Mouse (Mus musculus) regulatory T cell (primary cell): ENCODE data around the gene Hey2.

Experiments used
- in situ Hi-C: fragments of 300-600 bp; cut with MboI, MseI; formaldehyde crosslinking; loops from one replicate; pipeline ENCODE4 v1.15.1; 2025; ENCODE audit warnings: high pct_unique_total_duplicates

The Hey2 gene

DNA sequence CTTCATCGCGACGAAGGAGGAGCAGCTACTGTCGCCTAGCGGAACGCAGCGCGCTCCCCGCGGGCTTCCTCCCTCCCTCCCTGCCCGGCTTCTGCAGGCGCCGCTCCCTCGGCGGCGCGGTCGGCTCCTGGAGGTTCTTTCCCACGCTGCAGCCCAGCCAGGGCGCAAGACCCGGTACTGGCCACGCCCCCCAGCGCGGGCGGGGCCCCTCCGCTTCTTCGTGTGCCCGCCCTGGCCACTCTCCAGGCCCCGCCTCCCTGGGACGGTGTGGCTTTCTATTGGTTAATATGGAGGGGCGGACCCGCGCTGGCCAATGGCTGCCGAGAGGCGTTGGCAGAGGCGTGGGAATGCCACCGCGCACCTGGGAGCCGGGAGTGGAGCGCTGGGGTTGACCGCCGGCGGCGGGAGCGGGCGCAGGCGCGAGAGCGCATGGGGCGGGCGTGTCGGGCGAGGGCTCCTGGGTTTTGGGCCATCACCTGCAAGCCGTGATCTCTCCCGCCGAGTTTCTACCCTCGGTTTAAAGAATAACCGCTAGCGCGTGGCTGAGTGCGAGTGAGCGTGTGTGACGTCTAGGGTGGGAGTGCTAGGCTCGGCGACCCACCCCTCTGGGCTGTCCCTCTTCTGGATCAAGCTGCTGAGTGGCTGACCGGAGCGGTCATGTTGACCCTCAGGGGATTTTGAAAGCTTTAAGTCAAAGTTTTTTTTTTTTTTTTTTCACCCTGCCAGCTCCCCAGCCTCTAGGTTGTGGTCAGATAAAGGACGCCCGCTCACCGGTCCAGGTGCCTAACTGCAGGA, at the start of gene Hey2:
Hey2 (minus strand) TSS at position 159 of the 795 bp plus-strand sequence.
- in situ Hi-C loops: loop anchor here (25.0 kb wide), 1 partner anchor 656 kb away; no protein-coding TSS in a partner anchor

DNA sequence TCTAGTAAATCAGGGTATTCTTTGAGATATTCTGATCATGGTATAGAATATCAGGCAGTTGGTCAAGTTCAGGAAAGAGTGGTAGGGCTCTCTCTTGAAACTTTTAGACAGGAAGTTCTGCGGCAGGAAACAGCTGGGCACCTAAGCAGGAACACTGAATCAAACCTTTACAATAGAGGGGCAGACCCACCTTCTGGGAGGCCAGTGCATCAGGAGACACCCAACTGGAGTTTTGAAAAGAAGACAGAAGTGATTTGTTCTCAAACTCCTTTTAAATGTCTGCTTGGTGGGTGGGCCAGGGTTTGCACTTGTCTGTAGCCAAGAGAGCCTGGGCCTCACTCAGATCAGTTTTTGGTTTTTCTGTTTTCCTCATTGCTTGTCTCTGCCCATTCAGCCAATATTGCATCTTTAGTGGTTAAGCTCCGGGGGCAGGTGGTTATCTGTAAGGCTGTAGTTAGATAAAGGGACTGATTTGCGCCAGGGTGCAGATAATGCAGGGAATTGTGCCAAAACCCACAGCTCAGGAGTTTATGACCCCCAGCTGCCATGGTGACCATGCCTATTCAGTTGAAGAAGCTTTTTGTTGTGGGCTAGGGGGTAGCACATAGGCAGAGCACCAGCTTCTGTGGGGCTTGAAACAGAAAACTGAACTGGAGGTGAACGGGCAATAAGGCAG, 40.6 kb upstream of the Hey2 start:
- in situ Hi-C loops: no loop called here

DNA sequence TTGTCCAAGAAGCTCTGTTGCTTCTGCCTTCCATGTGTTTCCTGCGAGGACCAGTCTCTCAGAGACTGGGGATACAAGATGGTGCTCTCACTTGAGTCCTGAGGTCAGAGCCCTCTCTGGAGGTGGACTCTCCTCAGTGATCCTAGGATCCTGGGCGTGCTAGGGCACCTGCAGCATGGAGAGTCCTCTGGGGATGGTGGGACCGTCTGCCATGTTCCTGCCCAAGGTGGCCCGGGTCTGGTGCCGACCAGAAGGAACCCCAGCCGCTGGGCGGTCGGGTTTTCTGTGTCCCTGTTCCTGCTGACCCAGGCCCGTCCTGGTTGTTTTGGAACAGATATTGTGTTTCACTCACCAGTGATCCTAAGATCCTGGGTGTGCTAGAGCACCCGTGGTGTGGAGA, 38.5 kb upstream of the Hey2 start:
- in situ Hi-C loops: no loop called here

DNA sequence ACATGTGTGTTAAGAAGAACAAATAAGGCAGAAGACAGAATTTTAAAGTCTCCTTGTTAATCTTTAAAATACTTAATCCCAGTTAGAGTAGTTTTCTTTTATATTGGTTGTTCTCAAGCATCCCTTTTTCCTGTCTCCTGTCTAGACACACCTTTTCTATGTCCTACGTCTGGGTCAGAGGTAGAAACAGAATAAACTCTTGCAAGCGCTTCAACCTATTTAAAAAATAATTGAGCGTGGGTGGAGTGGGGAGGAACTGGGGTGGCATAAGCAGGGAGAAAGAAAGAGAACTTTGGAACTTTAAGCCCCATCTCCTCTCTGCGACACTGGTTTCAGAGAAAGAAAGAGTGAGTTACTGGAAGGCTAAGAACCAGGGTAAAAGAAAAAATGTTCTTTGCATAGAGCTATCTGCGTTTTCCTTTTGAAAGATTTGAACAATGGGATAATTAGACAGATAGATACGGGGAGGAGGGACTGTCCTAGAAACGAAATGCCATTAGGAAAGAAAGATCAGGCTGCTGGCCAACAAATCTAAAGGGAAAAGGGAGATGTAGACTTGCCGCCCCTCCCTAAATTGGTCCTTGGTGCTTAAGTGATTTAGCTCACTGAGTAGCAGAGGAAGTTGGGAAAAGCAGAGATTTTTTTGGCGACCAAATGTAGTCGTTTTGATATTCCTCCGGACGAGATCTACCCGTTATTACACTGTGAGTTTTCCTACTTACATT, 2.7 kb upstream of the Hey2 start:
- in situ Hi-C loops: loop anchor here (25.0 kb wide), 1 partner anchor 658 kb away; no protein-coding TSS in a partner anchor

DNA sequence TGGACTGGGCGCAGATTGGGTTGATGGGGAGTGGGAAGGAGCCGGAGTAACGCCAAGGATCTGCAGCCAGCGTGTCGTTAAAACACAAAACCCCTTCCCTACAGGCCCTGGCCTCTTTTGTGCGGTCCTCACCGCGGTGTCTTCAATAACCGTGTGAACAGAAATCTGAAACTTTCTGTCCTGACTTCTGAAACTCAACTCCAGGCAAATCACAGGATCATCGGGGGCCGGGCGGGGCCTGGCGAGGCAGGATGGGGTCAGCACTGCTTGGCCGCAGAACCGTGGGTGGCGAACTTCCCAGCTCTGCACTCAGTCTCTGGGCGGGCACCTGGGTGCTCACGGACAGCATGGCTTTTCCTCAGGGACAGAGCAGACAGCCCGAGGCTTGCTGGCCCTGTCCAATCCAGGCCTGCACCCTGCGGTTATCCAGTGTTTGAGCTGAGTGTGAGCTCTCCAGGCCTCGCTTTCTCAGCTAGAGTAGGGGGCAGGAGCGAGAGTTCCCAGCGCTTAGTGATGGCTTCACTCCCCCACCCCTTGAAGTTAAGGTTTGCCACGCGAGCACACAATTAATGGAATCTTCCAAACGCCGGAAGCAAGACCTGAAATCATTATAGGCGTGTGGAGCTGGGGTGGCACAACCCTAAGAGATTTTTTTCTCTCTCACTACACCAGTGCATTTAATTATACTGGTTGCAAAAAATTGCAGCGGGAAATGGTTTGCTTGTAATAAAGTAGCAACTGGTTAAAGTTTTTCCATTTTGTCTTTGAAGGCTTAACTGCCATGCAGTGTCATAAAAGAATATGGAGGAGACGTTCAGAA, 1.8 kb upstream of the Hey2 start:
- in situ Hi-C loops: loop anchor here (25.0 kb wide), 1 partner anchor 657 kb away; no protein-coding TSS in a partner anchor

DNA sequence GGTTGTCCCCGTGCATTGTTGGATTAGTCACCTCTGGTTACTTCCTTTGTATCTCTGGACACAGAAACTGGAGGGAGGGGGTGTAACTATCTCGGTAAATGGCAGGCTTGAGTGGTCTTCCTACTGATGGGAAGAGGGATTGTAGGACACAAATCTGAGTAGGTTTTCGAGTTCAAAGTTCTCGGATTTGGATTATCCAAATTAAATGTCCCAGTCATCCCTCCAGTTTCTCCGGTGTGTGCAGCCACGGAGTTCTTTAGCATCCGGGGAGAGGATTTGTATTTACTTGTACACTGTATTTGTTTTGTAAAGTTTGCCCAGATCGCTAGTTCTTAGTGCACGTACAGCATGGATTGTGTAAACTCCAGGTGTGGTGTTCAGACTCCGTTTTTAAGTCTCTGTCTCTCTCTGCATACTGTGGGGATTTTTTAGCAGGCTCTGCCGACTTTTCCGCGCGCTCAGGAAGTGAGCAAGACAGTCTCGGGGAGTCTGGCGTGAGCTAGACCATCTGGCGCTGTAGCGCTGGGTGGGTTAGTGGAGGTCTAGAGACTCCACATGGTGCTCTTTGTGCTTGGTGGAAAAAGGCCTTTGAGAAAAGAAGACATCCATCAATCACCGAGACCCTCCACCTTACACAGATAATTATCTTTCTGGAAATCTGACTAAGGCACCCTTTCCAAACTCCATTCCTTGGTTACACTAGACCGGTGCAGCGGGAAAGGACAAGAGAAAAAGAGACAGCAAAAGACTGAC, 1.0 kb upstream of the Hey2 start:
- in situ Hi-C loops: loop anchor here (25.0 kb wide), 1 partner anchor 656 kb away; no protein-coding TSS in a partner anchor

DNA sequence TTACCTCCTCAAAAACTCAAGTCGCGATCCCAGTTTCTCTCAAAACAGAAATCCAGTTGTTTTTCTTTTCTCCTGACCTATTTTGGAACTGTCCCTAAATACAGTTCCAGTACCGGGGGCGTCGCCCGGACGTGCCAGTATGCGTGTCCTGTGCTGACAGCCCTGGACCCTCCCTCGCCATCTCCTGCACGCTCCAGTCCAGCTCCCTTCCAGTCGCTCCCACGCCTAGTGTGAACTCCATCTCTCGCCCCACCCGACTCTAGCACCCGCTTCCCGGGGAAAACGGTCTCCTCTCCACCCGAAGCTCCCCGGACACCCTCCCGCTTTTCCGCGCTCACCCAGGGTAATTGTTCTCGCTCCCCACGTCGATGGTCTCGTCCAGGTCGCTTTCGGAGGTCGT, 373 bp downstream of the Hey2 start:
- in situ Hi-C loops: loop anchor here (25.0 kb wide), 1 partner anchor 655 kb away; no protein-coding TSS in a partner anchor

DNA sequence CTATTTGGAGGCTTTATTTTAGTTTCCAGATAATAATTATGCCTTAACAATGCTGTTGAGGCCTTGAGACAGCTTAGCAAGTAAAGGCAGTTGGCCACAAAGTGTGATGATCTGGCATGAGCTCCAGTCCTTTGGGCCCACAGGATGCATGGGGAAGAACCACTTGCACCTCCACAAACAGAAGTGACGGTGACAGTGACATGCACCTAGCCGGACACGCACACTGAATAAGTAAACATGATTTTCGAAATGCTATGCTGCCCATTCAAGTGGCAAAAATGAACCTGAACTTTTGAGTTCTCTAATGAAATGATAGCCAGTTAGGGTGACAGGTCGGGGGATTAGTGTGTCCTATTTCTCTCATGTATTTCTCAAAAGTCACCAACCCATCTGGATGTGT, 1.8 kb downstream of the Hey2 start:
- in situ Hi-C loops: loop anchor here (25.0 kb wide), 1 partner anchor 654 kb away; no protein-coding TSS in a partner anchor

DNA sequence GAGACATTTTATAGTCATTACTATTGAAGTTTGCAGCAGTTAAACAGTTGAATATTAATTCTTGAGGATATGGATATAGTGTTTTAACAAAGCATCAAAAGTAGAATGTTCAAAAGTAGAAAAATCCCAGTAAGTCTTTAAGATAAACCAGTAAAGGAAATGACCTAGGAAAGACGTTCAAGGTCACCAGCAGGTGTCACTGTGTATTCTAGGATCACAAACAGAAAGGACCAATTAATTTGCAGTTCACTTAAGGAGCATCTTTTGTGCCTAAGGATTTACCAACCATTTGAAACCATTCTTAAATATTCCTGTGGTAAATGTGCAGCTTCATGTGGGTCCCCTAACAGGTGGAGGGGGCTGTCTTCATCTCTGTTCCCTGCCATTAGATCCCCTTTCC, 4.4 kb downstream of the Hey2 start:
- in situ Hi-C loops: loop anchor here (25.0 kb wide), 1 partner anchor 651 kb away; no protein-coding TSS in a partner anchor

DNA sequence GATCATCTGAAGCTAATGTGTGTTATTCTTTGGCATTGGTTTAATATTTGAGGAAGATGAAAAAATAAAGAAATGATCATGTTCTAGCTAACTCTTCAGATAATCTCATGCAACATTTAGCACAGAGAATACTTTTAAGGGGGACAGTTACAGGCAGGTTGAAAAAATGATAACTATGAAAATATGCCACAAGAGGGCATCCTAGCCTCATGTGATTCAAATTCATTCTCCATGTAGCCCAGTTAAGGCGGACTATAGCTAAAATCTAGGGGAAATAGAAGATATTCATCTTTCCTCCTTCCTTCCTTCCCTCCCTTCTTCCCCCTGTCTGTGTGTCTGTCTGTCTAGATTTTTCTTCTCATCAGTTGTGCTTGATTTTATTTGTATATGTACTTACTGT, 17.6 kb downstream of the Hey2 start:
- in situ Hi-C loops: loop anchor here (5.0 to 25.0 kb wide), 2 partner anchors 477 to 638 kb away; no protein-coding TSS in a partner anchor

DNA sequence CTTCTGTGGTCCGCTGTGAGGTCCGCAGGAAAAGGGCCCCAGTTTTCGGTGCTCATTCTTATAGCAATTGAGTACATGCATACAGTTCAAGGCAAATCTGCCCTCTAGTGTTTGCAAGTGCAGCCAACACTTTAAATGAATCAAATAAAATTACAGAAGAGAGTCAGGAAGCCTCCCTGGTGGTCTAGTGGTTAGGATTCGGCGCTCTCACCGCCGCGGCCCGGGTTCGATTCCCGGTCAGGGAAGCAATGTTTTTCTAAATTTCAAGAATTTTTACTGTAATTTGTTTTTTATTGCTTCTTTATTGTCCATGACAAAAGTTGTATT, 31.7 kb downstream of the Hey2 start:
- in situ Hi-C loops: no loop called here

DNA sequence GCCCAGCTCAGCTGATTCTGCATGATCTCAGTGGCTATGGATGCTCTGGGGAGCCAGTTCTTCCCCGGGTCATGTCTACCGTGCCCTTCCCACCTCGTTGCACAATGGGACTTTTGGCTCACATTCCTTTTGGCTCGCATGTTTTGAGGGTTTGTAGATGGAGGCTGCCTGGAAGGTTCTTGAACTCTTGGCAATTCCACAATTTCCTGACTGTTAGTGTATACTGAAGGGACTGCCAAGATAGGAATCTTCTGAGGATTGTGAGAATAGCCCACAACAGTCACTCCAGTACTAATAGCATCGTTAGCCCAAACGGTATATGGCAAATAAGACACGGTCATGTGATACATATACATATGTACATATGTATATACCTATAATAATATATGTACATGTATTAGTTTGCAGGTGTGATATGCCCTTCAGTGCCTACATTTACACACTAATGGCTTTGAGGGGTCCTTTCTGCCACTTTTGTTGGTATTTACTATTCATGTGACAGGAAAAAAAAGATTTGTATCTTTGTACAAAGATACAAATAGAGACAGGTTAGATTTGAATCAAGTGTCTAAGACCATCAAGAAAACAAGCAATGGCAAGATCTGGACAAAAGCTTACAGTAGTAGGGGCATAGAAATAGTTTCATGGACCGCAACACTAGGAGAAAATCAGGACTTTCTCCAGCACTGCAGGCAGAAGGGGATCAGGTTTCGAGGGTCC, 32.2 kb downstream of the Hey2 start:
- in situ Hi-C loops: no loop called here

DNA sequence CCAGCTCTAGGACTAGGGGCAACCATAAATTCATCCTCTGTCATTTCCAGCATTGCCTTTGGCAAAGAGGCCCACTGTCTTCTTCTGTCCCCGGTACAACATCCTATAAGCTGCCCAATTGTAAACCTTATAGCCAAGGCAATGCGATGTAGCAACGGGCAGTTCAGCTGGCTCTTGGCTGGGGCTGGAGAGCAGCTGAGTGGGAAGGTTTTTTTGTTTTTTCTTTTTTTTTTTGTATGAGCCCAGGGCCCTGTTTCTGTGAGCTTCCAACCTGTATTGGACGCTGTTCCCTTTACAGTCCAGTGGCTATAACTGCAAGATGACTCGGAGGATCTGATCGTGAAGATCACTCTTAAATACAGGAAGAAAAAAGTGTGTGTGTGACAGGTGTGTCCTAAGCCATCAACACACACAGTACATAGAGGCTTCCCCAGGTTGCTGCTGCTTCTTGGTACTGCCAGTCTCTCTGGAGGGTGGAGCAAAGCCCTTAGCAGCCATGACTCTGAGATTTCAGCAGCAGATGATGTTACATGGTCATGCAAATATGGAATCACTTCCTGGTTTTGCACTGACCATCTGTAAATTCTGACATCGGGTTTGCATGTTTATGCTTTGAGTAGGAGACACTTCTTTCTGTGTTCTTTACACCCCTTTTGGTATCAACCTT, 38.9 kb downstream of the Hey2 start:
- in situ Hi-C loops: loop anchor here (5.0 to 10.0 kb wide), 2 partner anchors 181 to 1439 kb away; partner anchors contain the start of gene Rnf146

DNA sequence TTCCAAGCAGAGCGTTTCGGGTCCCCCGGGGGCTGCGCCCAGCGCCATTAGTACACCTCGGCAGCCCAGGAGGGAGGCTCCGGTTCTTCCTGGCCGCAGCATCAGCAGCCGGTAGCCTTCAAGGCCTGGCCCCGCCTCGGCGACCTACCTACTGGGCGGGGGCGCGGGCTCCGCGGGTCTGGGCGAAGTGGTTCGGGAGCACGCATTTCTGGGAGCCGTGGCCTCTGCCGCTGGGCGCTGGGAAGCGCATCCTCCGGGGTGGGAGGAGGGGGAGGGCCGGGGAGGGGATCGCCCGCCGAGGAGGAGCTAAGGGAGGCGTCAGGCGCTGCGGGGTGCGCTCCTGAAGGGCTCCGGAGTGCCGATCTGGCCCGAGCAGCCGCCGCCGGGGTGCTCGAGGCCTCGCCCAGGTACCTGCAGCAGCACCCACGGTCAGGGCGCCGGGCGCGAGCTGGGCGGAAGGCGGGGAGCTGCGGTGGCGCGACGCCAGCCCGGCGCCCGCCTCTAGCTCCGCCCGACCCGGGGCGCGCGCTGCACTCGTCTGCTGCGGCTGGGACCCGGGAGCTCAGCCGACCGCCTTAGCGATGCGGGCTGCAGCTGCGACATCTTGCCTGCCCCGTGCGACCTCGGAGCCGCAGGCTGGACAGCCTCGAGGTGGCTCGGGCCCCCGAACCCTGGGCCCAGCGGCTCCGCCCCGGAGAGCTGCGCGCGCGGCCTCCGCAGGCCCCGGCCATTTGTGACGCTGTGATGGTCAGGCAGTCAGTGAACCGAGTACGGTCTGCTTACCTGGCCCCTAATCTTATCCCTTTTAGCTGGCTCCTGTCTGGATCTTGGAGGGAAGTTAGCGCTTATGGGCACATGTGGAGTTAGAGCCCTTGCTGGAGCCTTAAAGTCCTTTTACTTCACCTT, 39.7 kb downstream of the Hey2 start, which contains the start of gene Ncoa7:
Ncoa7 (minus strand) TSS at position 646 of the 906 bp plus-strand sequence.
- in situ Hi-C loops: loop anchor here (5.0 to 10.0 kb wide), 2 partner anchors 181 to 1438 kb away; partner anchors contain the start of gene Rnf146

DNA sequence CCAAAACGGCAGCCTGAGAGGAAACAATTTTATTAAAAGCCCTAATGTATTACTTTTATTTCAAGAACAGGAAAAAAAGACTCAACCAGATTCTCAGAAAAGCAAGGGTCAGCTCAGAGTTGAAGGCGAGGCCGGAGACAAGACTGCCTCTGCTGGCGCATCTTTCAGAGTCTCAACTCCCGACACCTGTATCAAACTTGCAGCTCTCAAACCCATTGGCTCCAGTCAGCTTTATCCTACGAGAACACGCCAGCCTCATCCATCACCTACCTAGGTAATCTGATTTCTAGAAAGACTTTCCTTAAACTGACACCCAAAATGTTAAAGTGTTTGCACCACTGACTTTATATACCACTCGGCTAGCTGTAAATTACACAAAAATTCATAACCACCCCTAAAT, 40.6 kb downstream of the Hey2 start:
- in situ Hi-C loops: loop anchor here (5.0 to 10.0 kb wide), 2 partner anchors 180 to 1437 kb away; partner anchors contain the start of gene Rnf146

DNA sequence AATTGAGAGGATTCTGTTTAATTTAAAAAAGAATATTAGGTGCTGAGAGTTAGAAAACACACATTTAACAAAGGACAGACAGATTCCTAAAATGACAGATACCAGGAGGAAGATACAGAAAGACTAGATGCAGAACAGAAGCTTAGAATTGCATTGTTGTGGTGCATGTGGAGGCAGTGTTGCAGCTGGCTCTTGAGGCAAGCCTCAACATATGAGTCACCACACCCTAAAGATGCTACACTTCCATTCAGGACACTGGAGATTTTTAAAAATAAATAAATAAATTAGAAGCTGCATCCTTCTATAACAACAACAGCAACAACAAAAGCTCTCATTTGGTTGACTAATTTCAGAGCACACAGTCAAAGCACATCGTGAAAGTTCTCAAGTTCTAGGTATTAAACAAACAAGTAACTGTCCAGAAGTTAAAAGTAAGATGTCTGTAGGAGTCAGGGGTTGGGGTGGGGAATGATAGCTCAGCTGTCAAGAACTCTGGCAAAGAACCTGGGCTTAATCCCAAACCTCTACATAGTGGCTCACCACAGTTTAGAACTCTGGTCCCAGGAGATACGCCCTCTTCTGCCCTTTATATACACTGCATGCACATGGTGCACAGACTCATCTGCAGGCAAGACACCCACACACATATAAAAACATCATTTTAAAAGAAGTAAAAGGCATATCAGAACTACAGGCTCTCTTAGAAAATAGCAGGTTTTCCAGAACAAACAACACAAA, 42.7 kb downstream of the Hey2 start:
- in situ Hi-C loops: loop anchor here (5.0 to 10.0 kb wide), 2 partner anchors 178 to 1435 kb away; partner anchors contain the start of gene Rnf146
